Mouse (Mus musculus) erythroblast, embryonic 14.5 days (primary cell): ENCODE measurements around the gene Tmem260. TPM values are rescaled to one million over a fixed set of nuclear protein-coding genes. Genes with fewer than 3 reads are reported as not detected.

ENCODE experiments used
- H3K27me3 ChIP-seq: 2 replicates; pipeline ENCODE4 v1.6.1; 2012; ENCODE audit warnings: inconsistent platforms; ENCODE audit not compliant: control insufficient read depth
- H3K36me3 ChIP-seq: 2 replicates; pipeline ENCODE4 v1.6.1; 2012; ENCODE audit warnings: mild to moderate bottlenecking, inconsistent platforms; ENCODE audit not compliant: control insufficient read depth
- H3K4me1 ChIP-seq: 2 replicates; pipeline ENCODE4 v1.6.1; 2012; ENCODE audit warnings: inconsistent platforms; ENCODE audit not compliant: control insufficient read depth
- H3K4me3 ChIP-seq: replicated peaks from 2 replicates; pipeline ENCODE3; 2012; ENCODE audit warnings: moderate library complexity, mild to moderate bottlenecking, inconsistent platforms
- H3K9me3 ChIP-seq: 2 replicates; pipeline ENCODE4 v1.6.1; 2012; ENCODE audit warnings: low read length, inconsistent platforms, mixed read lengths; ENCODE audit not compliant: control insufficient read depth
- GATA1 ChIP-seq: IDR thresholded peaks from 2 replicates; pipeline ENCODE4 v1.6.1; 2012; ENCODE audit warnings: low read length, inconsistent platforms, mixed read lengths
- TAL1 ChIP-seq: IDR thresholded peaks from 3 replicates; pipeline ENCODE4 v1.6.1; 2012; ENCODE audit warnings: low read length, inconsistent platforms, mixed read lengths
- polyA plus RNA-seq: library from polyadenylated mRNA; stranded (reverse); fragments of >175 nt; gene quantifications from 2 replicates; pipeline ENCODE4 v1.2.3, GENCODE M21; 2012

Gene Tmem260
- polyA plus RNA-seq, 1 experiment = 0.27 TPM

GRCm38 (mm10) chr14:48530629-48531028 lies 84.7 kb downstream of the Tmem260 start:
- Histone ChIP-seq H3K27me3 (peaks cover 19% of the 10 kb centered on the region), H3K4me1 (peaks cover 9% of the 10 kb centered on the region), H3K36me3 (no peaks in the 10 kb centered on the region), H3K4me3 (no peak overlapping the region), H3K9me3 (no peaks in the 10 kb centered on the region)
- TF ChIP-seq GATA1 (no peak), TAL1 (no peak)

- Histone ChIP-seq H3K4me1 (peaks cover 75% of the 10 kb centered on the region), H3K27me3 (peaks cover 6% of the 10 kb centered on the region; the same call in 1 of the 2 replicates), H3K36me3 (peaks cover 14% of the 10 kb centered on the region), H3K9me3 (no peaks in the 10 kb centered on the region), H3K4me3 (peak overlapping the region; percentile 83)
- TF ChIP-seq GATA1 (peak; percentile 86), TAL1 (peak; percentile 88)
Observed at GRCm38 (mm10) chr14:48537795-48538766, 92.2 kb downstream of the Tmem260 start.

GRCm38 (mm10) chr14:48545166-48545565 lies 99.2 kb downstream of the Tmem260 start:
- Histone ChIP-seq H3K9me3 (no peaks in the 10 kb centered on the region), H3K4me1 (peaks cover 37% of the 10 kb centered on the region), H3K36me3 (peaks cover 13% of the 10 kb centered on the region), H3K27me3 (peaks cover 8% of the 10 kb centered on the region; the same call in 1 of the 2 replicates), H3K4me3 (no peak overlapping the region)
- TF ChIP-seq TAL1 = no peak
- no peak for TF ChIP-seq GATA1

- peaks cover 28% of the 10 kb centered on the region for H3K4me1 ChIP-seq
- peaks cover 6% of the 10 kb centered on the region for H3K36me3 ChIP-seq
- no peak overlapping the region for H3K4me3 ChIP-seq
- no peaks in the 10 kb centered on the region for H3K9me3 ChIP-seq
- no peak for TF ChIP-seq TAL1
- TF ChIP-seq GATA1 = no peak
- peaks cover 8% of the 10 kb centered on the region; the same call in 1 of the 2 replicates for H3K27me3 ChIP-seq
Observed at GRCm38 (mm10) chr14:48546009-48546408, 100.1 kb downstream of the Tmem260 start.

GRCm38 (mm10) chr14:48549703-48550102 lies 103.8 kb downstream of the Tmem260 start:
- TF ChIP-seq TAL1 = no peak
- no peak for TF ChIP-seq GATA1
- H3K4me3 ChIP-seq = no peak overlapping the region
- H3K36me3 ChIP-seq = peaks cover 5% of the 10 kb centered on the region
- H3K9me3 ChIP-seq = no peaks in the 10 kb centered on the region
- peaks cover 10% of the 10 kb centered on the region for H3K4me1 ChIP-seq
- no peaks in the 10 kb centered on the region; the same call in none of the 2 replicates for H3K27me3 ChIP-seq

GRCm38 (mm10) chr14:48553216-48553615 lies 107.3 kb downstream of the Tmem260 start:
- peaks cover 6% of the 10 kb centered on the region for H3K4me1 ChIP-seq
- H3K4me3 ChIP-seq = no peak overlapping the region
- peaks cover 5% of the 10 kb centered on the region for H3K36me3 ChIP-seq
- H3K27me3 ChIP-seq = no peaks in the 10 kb centered on the region; the same call in 1 of the 2 replicates
- TF ChIP-seq TAL1 = no peak
- TF ChIP-seq GATA1 = no peak
- H3K9me3 ChIP-seq = no peaks in the 10 kb centered on the region

GRCm38 (mm10) chr14:48553754-48554153 lies 107.8 kb downstream of the Tmem260 start:
- H3K4me1 ChIP-seq = peaks cover 8% of the 10 kb centered on the region
- TF ChIP-seq TAL1 (no peak), GATA1 (no peak)
- H3K27me3 ChIP-seq = no peaks in the 10 kb centered on the region; the same call in 1 of the 2 replicates
- no peaks in the 10 kb centered on the region for H3K9me3 ChIP-seq
- peaks cover 5% of the 10 kb centered on the region for H3K36me3 ChIP-seq
- no peak overlapping the region for H3K4me3 ChIP-seq

GRCm38 (mm10) chr14:48558975-48559374 lies 113.1 kb downstream of the Tmem260 start:
- Histone ChIP-seq H3K36me3 (no peaks in the 10 kb centered on the region), H3K4me1 (peaks cover 15% of the 10 kb centered on the region), H3K27me3 (no peaks in the 10 kb centered on the region), H3K9me3 (no peaks in the 10 kb centered on the region), H3K4me3 (no peak overlapping the region)
- TF ChIP-seq TAL1 (no peak), GATA1 (no peak)

- Histone ChIP-seq H3K36me3 (no peaks in the 10 kb centered on the region), H3K27me3 (no peaks in the 10 kb centered on the region), H3K4me3 (no peak overlapping the region), H3K4me1 (peaks cover 15% of the 10 kb centered on the region), H3K9me3 (no peaks in the 10 kb centered on the region)
- TF ChIP-seq GATA1 = no peak
- TF ChIP-seq TAL1 = no peak
Observed at GRCm38 (mm10) chr14:48559736-48560135, 113.8 kb downstream of the Tmem260 start.

- TF ChIP-seq GATA1 (no peak), TAL1 (no peak)
- H3K4me3 ChIP-seq = no peak overlapping the region
- no peaks in the 10 kb centered on the region for H3K36me3 ChIP-seq
Observed at GRCm38 (mm10) chr14:48566596-48566995, 120.7 kb downstream of the Tmem260 start.

More at GRCm38 (mm10) chr14:48566596-48566995, 120.7 kb downstream of the Tmem260 start:
- H3K27me3 ChIP-seq = no peaks in the 10 kb centered on the region; the same call in 1 of the 2 replicates
- no peaks in the 10 kb centered on the region for H3K9me3 ChIP-seq
- no peaks in the 10 kb centered on the region for H3K4me1 ChIP-seq

Other genes starting within 250 kb of the Tmem260 start
- gene Otx2, start 227.7 kb downstream of the Tmem260 start, polyA plus RNA-seq = not detected in 2 replicates